Mouse (Mus musculus): ENCODE data around the gene Sugp2.

Gene Sugp2

GRCm38 (mm10) chr8:70220911-70221310 lies 13.1 kb upstream of the Sugp2 start:
- no peak for DNase-seq (ENCODE audit: low spot score)

GRCm38 (mm10) chr8:70222041-70222440 lies 12.0 kb upstream of the Sugp2 start:
- no peak for DNase-seq (ENCODE audit: low spot score)

GRCm38 (mm10) chr8:70223341-70223740 lies 10.7 kb upstream of the Sugp2 start:
- DNase-seq (ENCODE audit: low spot score): peak; percentile 69

GRCm38 (mm10) chr8:70227997-70228396 lies 6.0 kb upstream of the Sugp2 start:
- DNase-seq (ENCODE audit: low spot score): no peak

GRCm38 (mm10) chr8:70230837-70231236 lies 3.2 kb upstream of the Sugp2 start:
- no peak for DNase-seq (ENCODE audit: low spot score)

GRCm38 (mm10) chr8:70233606-70234005 lies 420 bp upstream of the Sugp2 start:
- no peak for DNase-seq (ENCODE audit: low spot score)

- no peak for DNase-seq (ENCODE audit: low spot score)
These were observed 729 bp downstream of the Sugp2 start for GRCm38 (mm10) chr8:70234781-70235128.

GRCm38 (mm10) chr8:70237842-70238241 lies 3.8 kb downstream of the Sugp2 start:
- no peak for DNase-seq (ENCODE audit: low spot score)

GRCm38 (mm10) chr8:70240642-70241041 lies 6.6 kb downstream of the Sugp2 start:
- DNase-seq (ENCODE audit: low spot score): no peak

- no peak for DNase-seq (ENCODE audit: low spot score)
These were observed 12.6 kb downstream of the Sugp2 start for GRCm38 (mm10) chr8:70246622-70247021.

- no peak for DNase-seq (ENCODE audit: low spot score)
These were observed 13.8 kb downstream of the Sugp2 start for GRCm38 (mm10) chr8:70247841-70248240.

- no peak for DNase-seq (ENCODE audit: low spot score)
These were observed 20.6 kb downstream of the Sugp2 start for GRCm38 (mm10) chr8:70254628-70255027.

- DNase-seq (ENCODE audit: low spot score): no peak
These were observed 23.4 kb downstream of the Sugp2 start for GRCm38 (mm10) chr8:70257456-70257855.

- DNase-seq (ENCODE audit: low spot score): no peak
These were observed 24.6 kb downstream of the Sugp2 start for GRCm38 (mm10) chr8:70258600-70258999.

GRCm38 (mm10) chr8:70259043-70259442 lies 25.0 kb downstream of the Sugp2 start:
- DNase-seq (ENCODE audit: low spot score): no peak

GRCm38 (mm10) chr8:70267674-70268073 lies 33.6 kb downstream of the Sugp2 start:
- DNase-seq (ENCODE audit: low spot score): no peak

GRCm38 (mm10) chr8:70268311-70268710 lies 34.3 kb downstream of the Sugp2 start:
- DNase-seq (ENCODE audit: low spot score): no peak

GRCm38 (mm10) chr8:70268799-70269565 lies 35.0 kb downstream of the Sugp2 start:
- no peak for DNase-seq (ENCODE audit: low spot score)

GRCm38 (mm10) chr8:70272949-70273348 lies 38.9 kb downstream of the Sugp2 start:
- no peak for DNase-seq (ENCODE audit: low spot score)

GRCm38 (mm10) chr8:70274350-70274749 lies 40.3 kb downstream of the Sugp2 start:
- DNase-seq (ENCODE audit: low spot score): no peak

GRCm38 (mm10) chr8:70276476-70276875 lies 42.5 kb downstream of the Sugp2 start:
- DNase-seq (ENCODE audit: low spot score): no peak

GRCm38 (mm10) chr8:70278175-70278574 lies 44.1 kb downstream of the Sugp2 start:
- no peak for DNase-seq (ENCODE audit: low spot score)

- DNase-seq (ENCODE audit: low spot score): no peak
These were observed 45.2 kb downstream of the Sugp2 start for GRCm38 (mm10) chr8:70279266-70279665.

GRCm38 (mm10) chr8:70281001-70281400 lies 47.0 kb downstream of the Sugp2 start:
- DNase-seq (ENCODE audit: low spot score): no peak
